Mouse (Mus musculus): ENCODE data around the gene Adh5.

The Adh5 gene

DNA sequence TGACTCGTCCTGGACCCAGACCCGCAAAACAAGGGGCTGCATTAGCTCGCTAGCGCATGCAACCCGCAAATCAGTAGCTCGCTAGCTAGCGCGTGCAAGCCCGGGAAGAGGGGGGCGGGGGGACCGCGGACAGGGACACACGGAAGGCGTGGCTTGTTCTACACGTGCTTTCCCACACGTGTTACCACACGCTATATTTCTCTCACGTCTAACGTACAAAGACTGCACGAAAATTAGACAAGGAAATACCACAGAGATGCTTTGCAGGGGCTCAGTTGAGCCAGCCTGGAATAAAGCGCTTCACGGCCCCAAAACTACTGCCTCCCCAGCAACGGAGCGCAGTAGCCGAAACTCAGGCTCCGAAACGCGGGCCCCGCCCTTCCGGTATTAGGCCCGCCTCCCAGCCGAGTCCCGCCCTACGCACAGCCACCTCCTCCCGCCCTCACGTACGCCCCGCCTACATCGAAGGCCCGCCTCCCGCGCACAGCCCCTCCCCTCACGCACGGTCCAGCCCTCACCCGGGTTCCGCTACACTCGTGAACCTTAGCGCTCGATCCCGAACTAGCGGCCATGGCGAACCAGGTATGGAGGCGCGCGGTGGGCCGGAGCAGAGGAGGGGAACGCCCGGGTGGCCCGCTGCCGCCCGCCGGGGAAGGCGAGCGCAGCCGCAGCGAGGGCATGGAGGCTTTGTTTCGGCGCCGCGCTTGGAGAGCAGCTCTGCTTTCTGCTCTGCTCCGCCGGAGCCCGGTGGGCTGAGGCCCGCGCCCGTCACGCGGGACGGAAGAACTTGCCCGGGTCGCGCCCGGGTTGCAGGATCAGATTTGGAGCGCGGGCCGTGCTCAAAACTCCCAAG lies at the start of gene Adh5:
TSS of gene Adh5 (plus strand) at position 482 of the 853 bp plus-strand sequence.
- DNase-seq (ENCODE audit: low spot score in 2 of 2) = peak; percentile 83 to 84

DNA sequence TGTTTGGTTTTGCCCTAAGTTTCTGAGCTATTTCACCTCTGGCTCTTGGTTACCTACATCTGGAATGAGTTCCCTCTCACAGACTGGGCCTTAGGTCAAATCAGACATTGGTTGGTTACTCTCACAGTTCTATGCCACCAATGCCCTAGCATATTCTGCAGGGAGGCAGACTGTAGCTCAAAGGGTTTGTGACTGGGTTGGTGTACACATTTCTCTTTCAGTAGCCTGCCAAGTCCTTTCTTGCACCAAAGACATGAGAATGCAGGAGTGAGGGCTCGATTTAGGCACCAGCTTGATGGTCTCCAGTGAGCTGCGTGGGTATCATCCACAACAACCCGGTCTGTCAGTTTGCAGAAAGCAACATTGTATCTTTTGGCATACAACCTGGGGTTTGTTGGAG lies 38.0 kb upstream of the Adh5 start:
- DNase-seq (ENCODE audit: low spot score in 2 of 2) = no peak

DNA sequence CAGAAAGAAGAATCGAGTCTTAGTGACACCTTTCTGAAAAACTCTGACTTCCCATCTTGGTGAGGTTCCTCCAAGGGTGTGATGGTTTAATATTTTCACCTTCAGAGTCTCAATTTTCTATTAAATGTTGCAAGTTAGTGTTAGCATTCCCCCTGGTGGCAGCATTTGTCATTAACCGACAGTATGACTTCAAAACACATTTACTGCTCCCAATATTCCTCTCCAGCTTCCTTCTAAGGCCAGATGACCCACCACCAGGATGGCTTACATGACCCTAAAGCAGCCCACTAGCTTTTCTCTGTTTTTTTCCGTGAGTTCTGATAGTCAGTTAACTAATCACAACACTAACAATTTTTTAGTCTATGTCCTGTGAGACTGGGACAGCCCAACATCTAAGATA lies 37.6 kb upstream of the Adh5 start:
- peak; percentile 8 to 11 for DNase-seq (ENCODE audit: low spot score in 2 of 2)

DNA sequence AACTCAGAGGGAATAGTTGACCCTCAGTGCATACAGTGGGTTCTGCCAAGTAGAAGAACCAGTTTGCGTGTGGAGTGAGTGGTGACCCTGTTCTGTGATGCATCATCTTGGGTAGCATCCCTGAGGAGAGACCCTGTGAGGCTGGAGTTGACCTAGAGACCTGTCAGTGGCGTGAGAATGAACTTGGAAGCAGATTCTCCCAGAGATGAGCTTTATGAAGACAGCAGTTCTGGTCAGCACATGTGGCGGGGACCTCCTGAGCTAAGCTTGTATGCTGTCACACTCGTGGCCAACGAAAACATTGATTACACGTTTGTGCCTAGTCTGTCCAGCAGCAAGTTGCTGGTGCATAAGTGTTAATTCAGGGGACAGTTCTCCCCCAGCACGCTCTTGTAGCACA lies 37.1 kb upstream of the Adh5 start:
- no peak for DNase-seq (ENCODE audit: low spot score in 2 of 2)

DNA sequence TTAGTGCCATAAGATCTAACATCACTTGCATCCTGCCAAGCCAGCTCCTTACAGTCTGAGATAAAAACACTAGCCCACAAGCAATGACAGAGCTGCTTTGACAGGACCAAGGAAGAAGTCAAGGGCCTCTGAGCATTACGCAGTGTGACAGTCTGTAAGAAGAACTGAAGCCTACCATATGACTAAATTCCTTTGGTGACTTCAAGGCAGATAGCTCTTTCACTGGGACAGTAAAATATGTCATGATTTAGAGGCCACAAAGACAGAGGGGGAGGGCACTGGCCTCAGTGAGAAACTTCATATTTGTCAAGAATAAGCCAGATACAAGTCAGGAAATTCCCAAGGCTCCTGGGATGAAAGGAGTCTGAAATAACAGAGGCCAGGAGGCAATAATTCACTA lies 35.0 kb upstream of the Adh5 start:
- DNase-seq (ENCODE audit: low spot score in 2 of 2) = no peak

DNA sequence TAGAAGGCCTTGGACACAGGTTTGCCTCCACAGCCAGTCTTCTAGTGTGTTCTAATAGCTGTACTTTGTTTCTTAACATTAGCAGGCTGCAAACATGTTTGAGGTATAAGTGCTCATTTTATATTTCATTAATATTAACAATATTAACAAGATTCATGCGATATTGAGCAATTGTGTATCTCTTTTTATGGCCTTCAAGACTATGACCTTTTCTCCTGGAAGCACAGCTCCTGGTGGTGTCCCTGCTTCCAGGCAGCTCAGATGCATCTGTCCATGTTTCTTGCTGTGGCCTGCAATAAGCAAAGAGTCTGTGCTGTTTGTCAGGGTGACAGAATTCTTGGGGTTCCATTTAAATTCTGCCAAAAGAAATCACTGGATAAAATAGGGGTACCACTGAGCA lies 33.3 kb upstream of the Adh5 start:
- DNase-seq (ENCODE audit: low spot score in 2 of 2) = no peak

DNA sequence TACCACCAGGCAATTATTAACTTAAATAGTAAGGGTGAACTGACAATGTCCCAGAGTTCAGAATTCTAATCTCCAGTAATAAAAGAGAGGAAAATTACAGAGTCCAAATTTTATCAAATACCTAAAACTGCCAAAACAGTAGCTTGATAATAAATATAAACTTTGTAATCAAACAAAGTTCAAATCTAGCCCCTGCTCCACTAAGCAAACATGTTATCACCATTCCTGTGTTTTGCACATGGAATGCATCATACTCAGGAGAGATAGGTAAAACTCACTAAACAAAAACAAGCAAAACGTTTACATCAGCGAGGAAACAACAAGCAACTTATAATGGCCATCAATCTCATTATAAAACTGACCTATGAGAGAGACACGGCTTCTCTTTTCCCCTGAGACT lies 32.7 kb upstream of the Adh5 start:
- no peak for DNase-seq (ENCODE audit: low spot score in 2 of 2)

DNA sequence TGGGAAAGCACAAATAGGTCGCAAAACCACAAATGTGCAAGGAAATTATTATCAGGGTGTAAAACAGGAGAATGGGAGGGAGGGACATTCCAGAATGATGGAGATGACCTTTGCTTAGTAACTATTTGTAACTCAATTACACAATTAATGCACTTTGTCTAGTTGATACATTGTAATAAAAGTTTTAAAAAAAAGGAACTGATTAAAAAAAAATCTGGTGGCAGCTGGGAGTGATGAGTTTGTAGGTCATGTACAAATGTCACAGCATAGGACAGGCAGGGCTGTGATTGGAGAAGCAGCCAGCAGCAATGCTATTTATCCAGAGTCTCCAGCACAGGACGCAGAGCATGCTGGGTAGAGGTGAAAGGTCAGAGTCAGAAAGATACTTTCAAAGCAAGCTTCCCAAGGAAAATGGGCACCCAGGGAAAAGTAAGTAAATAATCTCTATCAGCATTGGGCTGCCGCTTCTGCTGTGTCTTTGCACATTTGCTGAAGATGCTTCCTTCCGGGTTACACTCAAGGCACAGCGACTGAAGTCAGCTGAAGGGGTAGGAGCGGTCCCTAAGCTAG lies 27.7 kb upstream of the Adh5 start, which contains the start of gene Adh4:
TSS of gene Adh4 (plus strand) at position 346 of the 570 bp plus-strand sequence.
- no peak for DNase-seq (ENCODE audit: low spot score in 2 of 2)

DNA sequence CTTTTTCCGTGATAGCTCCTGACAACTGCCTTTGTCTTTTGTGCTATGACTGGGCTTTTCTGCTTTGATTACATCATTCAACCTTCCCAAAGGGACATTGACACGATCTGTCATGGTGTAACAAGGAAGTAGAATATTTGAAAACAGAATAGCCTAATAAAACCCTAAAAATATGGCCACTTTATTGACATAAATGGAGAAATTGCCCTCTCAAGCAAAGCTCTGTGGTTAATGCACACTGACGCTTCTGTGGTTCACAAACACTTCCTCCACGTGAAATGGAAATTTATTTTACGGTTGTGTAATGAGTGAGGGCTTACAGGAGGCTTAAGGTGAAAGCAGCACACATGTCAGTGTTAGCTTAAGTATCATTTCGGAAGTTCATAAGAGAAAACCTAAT lies 23.5 kb upstream of the Adh5 start:
- no peak for DNase-seq (ENCODE audit: low spot score in 2 of 2)

DNA sequence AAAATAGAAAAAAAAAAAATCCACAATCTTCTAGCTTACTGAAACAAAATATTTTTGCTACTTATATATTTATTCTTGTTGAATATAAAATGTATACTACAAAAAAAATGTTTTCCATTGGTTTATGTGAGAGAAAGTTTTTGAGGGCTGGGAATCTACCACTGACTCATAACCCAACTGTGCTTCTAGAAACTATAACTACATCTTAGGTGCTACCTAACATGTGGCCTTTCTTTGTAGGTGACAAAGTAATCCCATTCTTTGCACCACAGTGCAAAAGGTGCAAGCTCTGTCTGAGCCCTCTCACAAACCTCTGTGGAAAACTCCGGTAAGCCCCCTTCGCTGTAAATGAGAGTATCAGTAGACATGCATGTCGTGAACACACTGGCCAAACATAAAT lies 22.5 kb upstream of the Adh5 start:
- no peak for DNase-seq (ENCODE audit: low spot score in 2 of 2)

DNA sequence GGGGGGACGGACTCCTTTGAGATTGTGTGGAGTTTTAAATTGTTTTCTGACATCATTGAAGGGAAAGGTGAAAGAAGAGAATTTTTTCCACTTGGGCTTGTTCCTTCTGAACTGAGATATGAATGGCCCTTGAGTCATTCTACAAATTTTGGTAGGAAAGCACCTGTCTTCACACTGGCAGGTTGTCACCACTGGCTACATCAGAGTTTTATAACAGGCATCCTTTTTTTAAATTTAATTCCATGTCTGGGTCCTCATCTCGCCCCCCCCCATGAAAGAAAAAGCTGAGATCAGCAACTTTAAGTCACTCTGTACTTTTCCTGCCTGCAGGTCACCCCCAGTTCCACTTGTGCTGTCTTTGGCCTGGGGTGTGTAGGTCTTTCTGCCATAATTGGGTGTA lies 19.2 kb upstream of the Adh5 start:
- DNase-seq (ENCODE audit: low spot score in 2 of 2) = no peak

DNA sequence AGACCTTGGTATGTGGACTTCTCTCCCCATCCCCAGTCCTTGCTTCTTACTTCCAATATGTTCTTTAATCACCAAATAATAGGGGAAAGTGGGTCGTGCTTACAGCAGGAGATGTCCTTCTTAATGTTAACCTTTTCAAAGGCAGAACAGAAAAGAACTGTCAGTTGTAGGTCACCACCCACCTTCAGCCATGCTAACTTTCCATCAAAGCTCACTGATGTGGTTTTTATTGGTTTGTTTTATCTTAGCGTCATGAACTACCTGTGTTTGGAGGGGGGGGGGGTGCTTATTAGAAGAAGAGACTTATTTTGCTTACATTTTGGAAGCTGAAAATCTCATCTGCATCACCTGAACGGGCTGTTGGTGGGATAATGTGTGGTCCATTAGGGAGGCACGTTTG lies 18.6 kb upstream of the Adh5 start:
- no peak for DNase-seq (ENCODE audit: low spot score in 2 of 2)

DNA sequence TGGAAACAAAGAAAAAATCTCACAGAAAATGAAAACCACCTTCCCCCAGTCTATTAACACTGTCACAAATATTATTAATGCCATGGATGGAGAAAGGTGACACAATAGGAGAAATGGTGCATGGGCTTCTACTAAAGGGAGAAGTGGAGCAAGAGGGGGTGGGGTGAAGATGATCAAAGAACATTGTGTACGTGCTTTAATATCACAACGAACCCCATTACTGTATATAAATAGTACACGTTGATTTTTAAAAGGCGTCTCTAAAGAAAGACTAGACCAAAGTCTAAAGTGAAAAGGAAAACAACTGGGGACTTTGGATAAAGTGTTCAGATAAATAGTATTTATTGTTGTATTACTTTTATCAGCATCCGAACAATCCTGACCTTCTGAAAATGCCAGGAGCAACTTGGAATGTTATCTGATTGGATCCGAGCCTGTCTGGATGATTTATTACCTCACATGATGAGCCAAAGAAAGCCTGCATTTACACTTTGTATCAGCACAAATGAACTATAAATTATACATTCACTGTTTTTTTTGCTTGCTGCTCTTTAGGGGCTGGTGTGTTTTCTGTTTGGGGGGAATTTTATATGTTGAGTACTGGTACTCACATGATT lies 12.4 kb upstream of the Adh5 start:
- DNase-seq (ENCODE audit: low spot score in 2 of 2) = no peak

DNA sequence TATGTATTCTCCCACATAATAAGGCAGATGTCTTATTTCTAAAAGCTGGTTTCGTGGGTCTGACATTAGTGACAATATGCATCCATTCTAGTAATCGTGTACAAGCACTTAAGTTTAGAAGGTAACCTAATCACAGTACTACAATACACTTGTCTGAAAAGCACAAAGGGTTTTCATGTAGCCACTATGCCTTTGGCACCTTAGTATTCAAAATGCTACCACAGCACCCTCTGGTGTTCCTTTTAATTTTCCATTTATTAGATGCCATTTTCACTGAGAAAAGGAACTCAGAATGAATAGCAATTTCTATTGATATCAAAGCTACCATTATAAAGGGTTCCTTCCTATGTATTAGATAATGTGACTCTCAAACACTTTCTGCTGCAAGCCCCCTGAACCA lies 11.1 kb upstream of the Adh5 start:
- no peak for DNase-seq (ENCODE audit: low spot score in 2 of 2)

DNA sequence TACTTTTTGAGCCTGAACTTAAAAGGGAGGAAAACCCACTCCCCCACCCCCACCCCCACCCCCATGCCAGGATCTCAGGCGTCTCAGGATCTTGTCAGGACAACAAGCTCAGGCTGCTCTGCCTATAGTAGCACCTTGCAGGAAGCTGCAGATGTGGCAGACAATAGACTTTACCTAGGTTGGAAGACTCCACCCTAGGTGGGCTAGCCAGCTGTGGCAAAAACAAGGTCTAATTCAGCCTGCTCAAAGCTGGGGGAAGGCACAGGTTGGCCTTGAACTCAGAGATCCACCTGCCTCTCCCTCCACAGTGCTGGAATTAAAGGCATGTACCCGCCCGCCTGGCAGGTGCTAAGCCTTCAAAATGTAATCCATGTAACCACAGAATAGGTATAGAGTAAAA lies 4.2 kb upstream of the Adh5 start:
- no peak for DNase-seq (ENCODE audit: low spot score in 2 of 2)

DNA sequence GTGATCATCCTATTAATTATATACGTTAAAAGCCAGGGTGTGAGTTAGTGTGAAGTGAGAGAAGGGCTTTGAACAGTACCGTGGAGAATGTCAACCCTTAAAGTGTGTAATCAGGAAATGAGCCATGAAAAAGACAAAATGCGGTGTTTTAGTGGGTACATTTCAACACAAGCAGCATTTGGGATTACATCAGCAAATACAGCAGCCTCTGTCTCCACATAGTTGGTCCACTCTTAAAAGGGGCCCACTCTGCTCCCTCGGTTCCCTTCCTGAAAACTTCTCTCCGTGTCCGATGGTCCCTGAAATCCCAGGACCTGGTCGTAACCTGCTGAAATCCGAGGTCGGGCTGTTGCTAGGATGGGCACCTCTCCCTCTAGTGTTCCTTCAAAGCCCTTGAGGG lies 690 bp upstream of the Adh5 start:
- no peak for DNase-seq (ENCODE audit: low spot score in 2 of 2)

DNA sequence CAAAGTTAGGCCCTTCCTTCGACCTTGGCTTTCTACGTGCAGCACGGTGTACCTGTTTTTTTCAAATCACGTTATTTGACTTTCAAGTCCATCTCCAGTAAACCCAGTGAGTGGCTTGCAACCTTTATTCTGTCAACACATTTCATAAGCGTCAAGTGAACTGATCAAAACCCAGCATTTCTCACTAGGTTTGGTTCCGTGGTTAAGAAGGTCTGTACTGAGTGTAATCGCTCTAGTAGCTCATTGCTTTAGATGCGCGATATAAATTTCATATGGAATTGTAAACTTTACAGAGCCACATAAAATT lies 525 bp downstream of the Adh5 start:
- no peak for DNase-seq (ENCODE audit: low spot score in 2 of 2)

DNA sequence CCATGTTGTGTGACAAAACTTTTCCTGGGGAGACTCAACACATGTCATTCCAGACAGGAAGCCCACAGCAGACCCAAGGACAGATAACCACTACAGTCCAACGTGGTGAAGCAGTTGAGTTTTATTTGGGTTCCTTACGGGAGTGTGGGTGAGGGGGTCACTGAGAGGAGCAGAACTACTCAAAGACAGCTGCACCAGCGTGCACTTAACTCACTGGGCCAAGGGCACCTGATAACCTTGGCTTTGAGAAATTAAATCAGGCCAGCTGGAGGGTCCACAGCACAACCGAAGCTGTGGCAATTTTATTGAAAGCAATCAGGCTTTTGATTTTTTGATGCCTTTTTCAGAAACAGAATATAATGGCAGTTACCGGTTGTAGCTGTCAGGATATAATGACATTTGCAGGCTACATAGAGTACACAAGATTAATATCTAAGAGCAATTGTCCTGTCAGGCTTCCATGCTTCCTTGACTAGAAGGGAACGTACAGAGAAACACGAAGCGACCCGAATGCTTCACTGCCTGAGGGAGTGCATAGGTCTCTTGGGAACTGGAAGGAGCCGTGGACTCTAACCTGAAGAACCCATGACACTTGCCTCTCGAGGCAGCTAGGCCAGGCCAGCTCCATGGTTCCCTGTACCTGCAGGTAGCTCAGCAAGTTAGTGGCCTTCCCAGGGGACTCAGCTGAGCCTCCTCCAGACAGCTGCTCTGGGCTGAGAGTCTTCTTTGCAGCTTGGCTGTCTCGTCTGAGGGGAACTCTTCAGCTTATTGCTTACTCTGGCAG lies 5.4 kb downstream of the Adh5 start:
- no peak for DNase-seq (ENCODE audit: low spot score in 2 of 2)

DNA sequence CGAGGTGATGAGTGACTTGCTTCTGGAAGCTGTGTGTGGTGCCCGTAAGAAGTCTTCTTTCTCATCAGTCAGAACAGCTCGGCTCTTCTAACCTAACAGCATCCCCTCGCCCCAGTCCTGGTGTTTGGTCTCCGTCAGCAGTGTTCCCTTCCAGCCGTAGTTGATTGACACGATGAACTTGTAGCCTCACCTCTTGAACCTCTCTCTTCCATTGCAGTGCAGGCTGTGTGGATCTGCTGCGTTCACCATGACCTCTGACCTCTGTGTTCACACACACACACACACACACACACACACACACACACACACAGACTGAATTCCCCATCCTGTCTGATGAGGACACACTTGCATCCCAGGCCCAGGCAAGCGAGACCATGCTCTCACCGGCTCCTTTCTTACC lies 9.3 kb downstream of the Adh5 start:
- no peak for DNase-seq (ENCODE audit: low spot score in 2 of 2)

DNA sequence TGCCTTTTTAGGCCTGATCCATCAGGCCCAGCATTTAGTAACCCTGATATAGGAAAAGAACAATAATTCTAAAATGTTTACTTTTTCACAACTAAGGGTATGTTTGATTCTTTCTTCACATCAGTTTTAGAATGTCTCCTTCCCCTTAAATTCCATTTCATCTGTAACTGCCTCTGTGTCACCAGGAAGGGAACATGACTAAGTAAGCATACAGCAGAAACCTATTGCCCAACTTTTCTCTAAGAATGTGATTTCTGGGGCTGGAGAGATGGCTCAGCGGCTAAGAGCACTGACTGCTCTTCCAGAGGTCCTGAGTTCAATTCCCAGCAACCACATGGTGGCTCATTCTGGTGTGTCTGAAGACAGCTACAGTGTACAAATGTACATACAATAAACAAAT lies 11.3 kb downstream of the Adh5 start:
- DNase-seq (ENCODE audit: low spot score in 2 of 2) = no peak

DNA sequence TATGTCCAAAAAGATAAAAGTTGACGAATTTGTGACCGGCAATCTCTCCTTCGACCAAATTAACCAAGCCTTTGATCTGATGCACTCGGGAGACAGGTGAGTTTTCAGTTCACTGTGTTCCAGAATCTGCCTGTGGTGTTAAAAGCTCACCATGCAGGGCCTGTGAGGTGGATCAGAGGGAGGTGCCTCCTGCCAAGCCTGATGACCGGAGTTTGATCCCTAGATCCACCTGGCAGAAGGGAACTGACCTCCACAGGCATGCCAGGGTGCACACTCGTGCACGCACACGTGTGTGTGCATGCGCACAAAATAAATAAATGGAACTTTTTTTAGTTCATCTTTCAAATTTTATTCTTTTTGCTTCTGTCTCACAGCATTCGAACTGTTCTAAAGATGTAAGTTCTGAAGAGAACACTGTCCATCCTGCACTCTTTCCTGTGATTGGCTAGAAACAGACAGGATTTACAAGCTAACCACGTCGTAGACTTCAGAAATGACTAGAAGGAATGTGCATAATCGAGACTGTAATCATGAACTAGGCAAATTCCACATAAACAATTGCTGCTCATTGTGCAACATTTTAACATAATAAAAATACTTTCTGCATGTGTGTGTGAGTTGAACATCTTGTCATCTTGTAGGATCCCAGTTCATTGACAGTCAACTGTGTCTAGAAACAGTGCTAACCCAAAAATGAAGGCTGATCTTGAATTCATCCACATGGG lies 12.0 kb downstream of the Adh5 start:
- DNase-seq (ENCODE audit: low spot score in 2 of 2) = no peak

DNA sequence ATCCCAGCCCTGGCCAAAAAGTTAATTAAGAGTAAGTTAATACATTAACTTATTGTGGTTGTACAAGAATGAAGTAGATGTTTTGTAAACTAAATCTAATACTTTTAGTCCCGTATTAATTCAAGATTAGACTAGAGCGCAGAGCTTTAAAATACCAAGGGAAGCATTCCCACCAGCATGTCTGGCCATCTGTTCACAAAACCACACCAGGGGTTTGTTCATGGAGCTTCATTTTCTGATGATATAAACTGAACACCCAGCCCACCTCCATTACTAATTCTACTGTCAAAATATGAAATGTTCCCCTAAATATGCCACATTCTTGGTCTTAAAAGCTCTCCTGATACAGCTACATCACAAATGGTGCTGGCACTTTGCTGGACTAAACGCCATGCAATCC lies 15.5 kb downstream of the Adh5 start:
- DNase-seq (ENCODE audit: low spot score in 2 of 2) = no peak

All from right cerebral cortex, postnatal 36 days (tissue).